Mouse (Mus musculus): ENCODE data around the gene Gpr155. TPM values are rescaled to one million over a fixed set of nuclear protein-coding genes. Genes with fewer than 3 reads are reported as not detected.

Gpr155 gene
- polyA plus RNA-seq, 1 experiment, result 7.6 TPM

- Histone ChIP-seq H3K4me3 (no peak overlapping the region), H3K79me2 (ENCODE audit: control insufficient read depth, insufficient read depth) (peaks cover 13% of the 10 kb centered on the region), H3ac (ENCODE audit: control insufficient read depth, insufficient read length) (no peak overlapping the region), H3K27me3 (ENCODE audit: control insufficient read depth, insufficient read depth, insufficient read length) (no peaks in the 10 kb centered on the region), H3K4me2 (ENCODE audit: low read depth) (no peak overlapping the region), H3K36me3 (ENCODE audit: control insufficient read depth, insufficient read depth) (peaks cover 26% of the 10 kb centered on the region)
- no peak for TF ChIP-seq POLR2A (IDR thresholded peaks at IDR 0.05; ENCODE audit: insufficient read length, low read depth)
- no peak for TF ChIP-seq REST (IDR thresholded peaks at IDR 0.05; ENCODE audit: insufficient read depth, insufficient read length)
Observed at GRCm38 (mm10) chr2:73314311-73314710, 72.1 kb downstream of the Gpr155 start.

- no peak for TF ChIP-seq SRF (IDR thresholded peaks at IDR 0.05; ENCODE audit: control insufficient read depth, insufficient read length, low read depth)
- H3K4me3 ChIP-seq, result peak overlapping the region; percentile 97
- no peaks in the 10 kb centered on the region for H3K27me3 ChIP-seq (ENCODE audit: control insufficient read depth, insufficient read depth, insufficient read length)
- H3K36me3 ChIP-seq (ENCODE audit: control insufficient read depth, insufficient read depth), result peaks cover 27% of the 10 kb centered on the region
- H3ac ChIP-seq (ENCODE audit: control insufficient read depth, insufficient read length), result no peak overlapping the region
- H3K4me2 ChIP-seq (ENCODE audit: low read depth), result peak overlapping the region; percentile 66
- H3K79me2 ChIP-seq (ENCODE audit: control insufficient read depth, insufficient read depth), result peaks cover 13% of the 10 kb centered on the region
Observed at GRCm38 (mm10) chr2:73313117-73313501, 73.3 kb downstream of the Gpr155 start.

GRCm38 (mm10) chr2:73312152-73313116, 73.9 kb downstream of the Gpr155 start, which contains the start of the genes Scrn3 and Cir1:
Gene Scrn3 (plus strand): TSS chr2:73312601.
Gene Cir1 (minus strand): TSS chr2:73312701.
- peak within 1 kb of the TSS; percentile 15 for H3ac ChIP-seq (ENCODE audit: control insufficient read depth, insufficient read length)
- H3K4me3 ChIP-seq, result peak within 1 kb of the TSS; percentile 97
- H3K27me3 ChIP-seq (ENCODE audit: control insufficient read depth, insufficient read depth, insufficient read length), result no peaks in the 10 kb centered on the region
- H3K36me3 ChIP-seq (ENCODE audit: control insufficient read depth, insufficient read depth), result peaks cover 21% of the 10 kb centered on the region
- peak within 1 kb of the TSS; percentile 73 for H3K4me2 ChIP-seq (ENCODE audit: low read depth)
- peak in 1 of 3 experiments; percentile 23 for TF ChIP-seq MYOG (IDR thresholded peaks at IDR 0.05; ENCODE audit: control insufficient read depth in 1 of 3, insufficient read depth in 1 of 3, insufficient read length in 2 of 3, low read depth in 2 of 3)
- no peak for TF ChIP-seq REST (IDR thresholded peaks at IDR 0.05; ENCODE audit: insufficient read depth, insufficient read length)
- TF ChIP-seq MAX (IDR thresholded peaks at IDR 0.05; ENCODE audit: low read depth), result no peak
- TF ChIP-seq POLR2AphosphoS2 (IDR thresholded peaks at IDR 0.05; ENCODE audit: insufficient read length, low read depth), result peak; percentile 92
- TF ChIP-seq MYOD1 (IDR thresholded peaks at IDR 0.05; ENCODE audit: control insufficient read depth in 1 of 3, insufficient read length in 2 of 3, low read depth in 2 of 3), result no peak
- TF ChIP-seq POLR2A (IDR thresholded peaks at IDR 0.05; ENCODE audit: insufficient read length, low read depth), result peak; percentile 95
- no peak for TF ChIP-seq SRF (IDR thresholded peaks at IDR 0.05; ENCODE audit: control insufficient read depth, insufficient read length, low read depth)
- peaks cover 13% of the 10 kb centered on the region for H3K79me2 ChIP-seq (ENCODE audit: control insufficient read depth, insufficient read depth)

GRCm38 (mm10) chr2:73306006-73306405, 80.4 kb downstream of the Gpr155 start:
- TF ChIP-seq MYOG (IDR thresholded peaks at IDR 0.05; ENCODE audit: control insufficient read depth in 1 of 3, insufficient read depth in 1 of 3, insufficient read length in 2 of 3, low read depth in 2 of 3) (no peak), REST (IDR thresholded peaks at IDR 0.05; ENCODE audit: insufficient read depth, insufficient read length) (no peak), POLR2AphosphoS2 (IDR thresholded peaks at IDR 0.05; ENCODE audit: insufficient read length, low read depth) (no peak), E2F4 (IDR thresholded peaks at IDR 0.05; ENCODE audit: insufficient read depth) (no peak), MAX (IDR thresholded peaks at IDR 0.05; ENCODE audit: low read depth) (no peak), USF1 (IDR thresholded peaks at IDR 0.05; ENCODE audit: low read depth) (no peak), SRF (IDR thresholded peaks at IDR 0.05; ENCODE audit: control insufficient read depth, insufficient read length, low read depth) (no peak), MYOD1 (IDR thresholded peaks at IDR 0.05; ENCODE audit: control insufficient read depth in 1 of 3, insufficient read length in 2 of 3, low read depth in 2 of 3) (no peak), CEBPB (IDR thresholded peaks at IDR 0.05; ENCODE audit: insufficient read depth, poor library complexity, severe bottlenecking) (no peak), TCF3 (IDR thresholded peaks at IDR 0.05; ENCODE audit: insufficient read length, low read depth) (no peak), TCF12 (IDR thresholded peaks at IDR 0.05; ENCODE audit: insufficient read depth, poor library complexity, severe bottlenecking) (no peak), POLR2A (IDR thresholded peaks at IDR 0.05; ENCODE audit: insufficient read length, low read depth) (no peak)

GRCm38 (mm10) chr2:73304506-73304905, 81.9 kb downstream of the Gpr155 start:
- Histone ChIP-seq H3K4me3 (no peak overlapping the region), H3K4me2 (ENCODE audit: low read depth) (no peak overlapping the region), H3K36me3 (ENCODE audit: control insufficient read depth, insufficient read depth) (peaks cover 36% of the 10 kb centered on the region), H3K27me3 (ENCODE audit: control insufficient read depth, insufficient read depth, insufficient read length) (no peaks in the 10 kb centered on the region), H3ac (ENCODE audit: control insufficient read depth, insufficient read length) (no peak overlapping the region), H3K79me2 (ENCODE audit: control insufficient read depth, insufficient read depth) (no peaks in the 10 kb centered on the region)
- TF ChIP-seq POLR2A (IDR thresholded peaks at IDR 0.05; ENCODE audit: insufficient read length, low read depth) (no peak), POLR2AphosphoS2 (IDR thresholded peaks at IDR 0.05; ENCODE audit: insufficient read length, low read depth) (no peak), REST (IDR thresholded peaks at IDR 0.05; ENCODE audit: insufficient read depth, insufficient read length) (no peak), MYOD1 (IDR thresholded peaks at IDR 0.05; ENCODE audit: control insufficient read depth in 1 of 3, insufficient read length in 2 of 3, low read depth in 2 of 3) (no peak), MYOG (IDR thresholded peaks at IDR 0.05; ENCODE audit: control insufficient read depth in 1 of 3, insufficient read depth in 1 of 3, insufficient read length in 2 of 3, low read depth in 2 of 3) (no peak)

More at GRCm38 (mm10) chr2:73306006-73306405, 80.4 kb downstream of the Gpr155 start:
- Histone ChIP-seq H3K27me3 (ENCODE audit: control insufficient read depth, insufficient read depth, insufficient read length) (no peaks in the 10 kb centered on the region), H3K36me3 (ENCODE audit: control insufficient read depth, insufficient read depth) (peaks cover 42% of the 10 kb centered on the region), H3K4me3 (no peak overlapping the region), H3ac (ENCODE audit: control insufficient read depth, insufficient read length) (no peak overlapping the region), H3K4me2 (ENCODE audit: low read depth) (no peak overlapping the region), H3K79me2 (ENCODE audit: control insufficient read depth, insufficient read depth) (peaks cover 3% of the 10 kb centered on the region)

All from myocyte (in vitro differentiated cells).